Mouse (Mus musculus): ENCODE measurements at regions not wholly inside any gene's neighbourhood (a gene's known extent, or its start where the extent isn't known, plus 50 kb on each side); places are given as distances from the start of the nearest gene placed in this dataset.

DNA sequence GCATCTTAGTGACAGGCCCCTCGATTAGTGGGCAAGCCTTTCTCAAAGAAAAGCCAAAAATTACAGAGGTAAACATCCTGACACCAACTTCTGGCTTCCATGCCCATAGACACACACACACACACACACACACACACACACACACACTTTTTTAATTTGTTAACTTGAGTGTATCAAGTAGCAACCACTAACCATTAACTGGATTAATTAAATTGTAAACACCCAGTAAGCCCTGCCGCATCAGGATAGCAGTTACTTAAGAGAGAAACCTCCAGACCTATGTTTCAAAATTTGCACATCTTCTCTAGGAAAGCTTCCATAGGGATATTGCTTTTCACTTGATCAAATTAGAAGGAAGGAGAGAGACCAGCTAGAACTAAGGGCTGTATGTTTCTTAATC, 2599.4 kb upstream of the Gm7489 start:
- Histone ChIP-seq H3K4me1 (ENCODE audit: control insufficient read depth, insufficient read depth, low read length) (no peaks in the 10 kb centered on the region), H3K4me3 (replicated peaks; ENCODE audit: extremely low read depth, low read depth, low read length) (no peak overlapping the region)
- TF ChIP-seq POLR2A (IDR thresholded peaks at IDR 0.05; ENCODE audit: borderline replicate concordance, extremely low read depth, low read depth, low read length) (no peak), CTCF (IDR thresholded peaks at IDR 0.05; ENCODE audit: insufficient read depth, low read length) (no peak)
- 74% methylated on average over 2 of the region's 2 CpGs for WGBS
- no peak for DNase-seq

GRCm38 (mm10) chr15:51286352-51286751, 2598.4 kb upstream of the Gm7489 start:
- no peak for TF ChIP-seq POLR2A (IDR thresholded peaks at IDR 0.05; ENCODE audit: borderline replicate concordance, extremely low read depth, low read depth, low read length)
- no peak for TF ChIP-seq CTCF (IDR thresholded peaks at IDR 0.05; ENCODE audit: insufficient read depth, low read length)
- 60% methylated on average over 3 of the region's 3 CpGs for WGBS

GRCm38 (mm10) chr15:51288911-51289432, 2595.7 kb upstream of the Gm7489 start:
- no peaks in the 10 kb centered on the region for H3K4me1 ChIP-seq (ENCODE audit: control insufficient read depth, insufficient read depth, low read length)
- H3K4me3 ChIP-seq (replicated peaks; ENCODE audit: extremely low read depth, low read depth, low read length) = no peak overlapping the region
- TF ChIP-seq CTCF (IDR thresholded peaks at IDR 0.05; ENCODE audit: insufficient read depth, low read length) = no peak
- no peak for TF ChIP-seq POLR2A (IDR thresholded peaks at IDR 0.05; ENCODE audit: borderline replicate concordance, extremely low read depth, low read depth, low read length)
- 72% methylated on average over 9 of the region's 9 CpGs for WGBS
- DNase-seq = no peak

More at GRCm38 (mm10) chr15:51286352-51286751, 2598.4 kb upstream of the Gm7489 start:
- H3K4me1 ChIP-seq (ENCODE audit: control insufficient read depth, insufficient read depth, low read length) = no peaks in the 10 kb centered on the region
- no peak overlapping the region for H3K4me3 ChIP-seq (replicated peaks; ENCODE audit: extremely low read depth, low read depth, low read length)
- DNase-seq = no peak

DNA sequence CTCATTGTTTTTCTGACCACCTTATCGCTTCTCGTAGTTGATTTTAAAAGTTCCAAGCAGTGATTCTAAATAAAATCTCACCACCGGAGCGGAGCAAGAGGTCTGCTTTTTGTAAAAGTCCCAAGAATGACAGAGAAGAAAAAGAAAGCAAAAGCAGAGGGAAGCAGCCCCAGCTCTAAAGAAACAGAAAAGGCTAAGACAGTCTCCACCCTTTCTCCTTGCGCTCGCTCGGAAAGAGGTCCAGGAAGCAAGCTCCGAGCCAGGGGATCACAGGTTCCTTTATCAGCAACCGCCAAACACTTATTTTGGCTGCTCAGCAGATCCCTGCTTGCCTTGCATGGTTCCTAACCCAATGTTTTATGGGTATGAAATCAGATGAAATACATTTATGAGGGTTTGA, 2594.8 kb upstream of the Gm7489 start:
- TF ChIP-seq POLR2A (IDR thresholded peaks at IDR 0.05; ENCODE audit: borderline replicate concordance, extremely low read depth, low read depth, low read length) (no peak), CTCF (IDR thresholded peaks at IDR 0.05; ENCODE audit: insufficient read depth, low read length) (no peak)
- no peak for DNase-seq
- no peaks in the 10 kb centered on the region for H3K4me1 ChIP-seq (ENCODE audit: control insufficient read depth, insufficient read depth, low read length)
- no peak overlapping the region for H3K4me3 ChIP-seq (replicated peaks; ENCODE audit: extremely low read depth, low read depth, low read length)
- WGBS = 52% methylated on average over 9 of the region's 9 CpGs

DNA sequence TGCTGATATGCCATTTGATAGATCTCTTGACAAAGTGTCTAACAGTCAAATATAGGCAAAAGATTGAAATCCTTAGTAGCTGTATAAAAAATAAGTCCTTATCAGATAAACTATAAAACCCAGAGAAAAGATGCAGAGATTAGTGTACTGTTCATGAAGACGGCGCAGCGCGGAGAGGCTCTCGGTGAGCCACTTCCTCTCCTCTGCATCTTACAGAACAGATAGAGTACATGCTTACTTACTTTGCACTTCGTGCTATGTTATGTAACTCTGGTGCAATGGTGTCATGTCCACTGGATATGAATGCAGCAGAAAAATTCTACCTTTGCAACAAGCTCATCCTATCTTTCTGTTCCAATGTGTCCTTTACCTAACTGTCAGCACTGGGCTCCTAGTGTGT, 2593.5 kb upstream of the Gm7489 start:
- H3K4me1 ChIP-seq (ENCODE audit: control insufficient read depth, insufficient read depth, low read length) = no peaks in the 10 kb centered on the region
- TF ChIP-seq POLR2A (IDR thresholded peaks at IDR 0.05; ENCODE audit: borderline replicate concordance, extremely low read depth, low read depth, low read length) = no peak
- TF ChIP-seq CTCF (IDR thresholded peaks at IDR 0.05; ENCODE audit: insufficient read depth, low read length) = no peak
- no peak for DNase-seq
- 92% methylated on average over 6 of the region's 6 CpGs for WGBS
- H3K4me3 ChIP-seq (replicated peaks; ENCODE audit: extremely low read depth, low read depth, low read length) = no peak overlapping the region

DNA sequence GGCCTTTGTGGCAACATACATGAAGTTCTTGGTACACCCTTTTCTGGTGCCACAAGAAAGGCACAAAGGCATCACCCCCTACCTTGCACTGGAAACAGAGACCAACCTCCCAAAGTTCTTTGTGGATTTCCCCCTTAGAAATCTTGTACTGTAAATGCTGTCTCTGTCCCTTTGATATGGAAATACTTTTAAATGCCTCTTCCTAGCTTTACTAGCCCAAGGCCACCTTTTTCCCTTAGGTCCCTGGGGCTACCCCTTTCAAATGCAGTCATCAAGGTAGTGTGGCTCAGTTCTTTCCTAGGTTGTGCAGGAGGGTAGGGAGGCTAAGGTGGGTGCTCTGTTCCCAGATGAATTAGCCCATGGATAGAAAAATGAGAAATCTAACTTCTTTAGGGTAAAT, 2587.9 kb upstream of the Gm7489 start:
- H3K4me3 ChIP-seq (replicated peaks; ENCODE audit: extremely low read depth, low read depth, low read length) = no peak overlapping the region
- TF ChIP-seq CTCF (IDR thresholded peaks at IDR 0.05; ENCODE audit: insufficient read depth, low read length) (no peak), POLR2A (IDR thresholded peaks at IDR 0.05; ENCODE audit: borderline replicate concordance, extremely low read depth, low read depth, low read length) (no peak)
- no peak for DNase-seq
- no peaks in the 10 kb centered on the region for H3K4me1 ChIP-seq (ENCODE audit: control insufficient read depth, insufficient read depth, low read length)

- no peaks in the 10 kb centered on the region for H3K4me1 ChIP-seq (ENCODE audit: control insufficient read depth, insufficient read depth, low read length)
- WGBS = 70% methylated on average over 1 of the region's 1 CpGs
- DNase-seq = no peak
Measured at GRCm38 (mm10) chr15:51318072-51318471, 2566.6 kb upstream of the Gm7489 start.

GRCm38 (mm10) chr15:51318760-51319159, 2565.9 kb upstream of the Gm7489 start:
- Histone ChIP-seq H3K4me3 (replicated peaks; ENCODE audit: extremely low read depth, low read depth, low read length) (no peak overlapping the region), H3K4me1 (ENCODE audit: control insufficient read depth, insufficient read depth, low read length) (no peaks in the 10 kb centered on the region)
- no peak for TF ChIP-seq CTCF (IDR thresholded peaks at IDR 0.05; ENCODE audit: insufficient read depth, low read length)
- no peak for TF ChIP-seq POLR2A (IDR thresholded peaks at IDR 0.05; ENCODE audit: borderline replicate concordance, extremely low read depth, low read depth, low read length)
- DNase-seq = no peak
- 63% methylated on average over 2 of the region's 2 CpGs for WGBS

More at GRCm38 (mm10) chr15:51318072-51318471, 2566.6 kb upstream of the Gm7489 start:
- TF ChIP-seq POLR2A (IDR thresholded peaks at IDR 0.05; ENCODE audit: borderline replicate concordance, extremely low read depth, low read depth, low read length) = no peak
- no peak for TF ChIP-seq CTCF (IDR thresholded peaks at IDR 0.05; ENCODE audit: insufficient read depth, low read length)
- H3K4me3 ChIP-seq (replicated peaks; ENCODE audit: extremely low read depth, low read depth, low read length) = no peak overlapping the region

DNA sequence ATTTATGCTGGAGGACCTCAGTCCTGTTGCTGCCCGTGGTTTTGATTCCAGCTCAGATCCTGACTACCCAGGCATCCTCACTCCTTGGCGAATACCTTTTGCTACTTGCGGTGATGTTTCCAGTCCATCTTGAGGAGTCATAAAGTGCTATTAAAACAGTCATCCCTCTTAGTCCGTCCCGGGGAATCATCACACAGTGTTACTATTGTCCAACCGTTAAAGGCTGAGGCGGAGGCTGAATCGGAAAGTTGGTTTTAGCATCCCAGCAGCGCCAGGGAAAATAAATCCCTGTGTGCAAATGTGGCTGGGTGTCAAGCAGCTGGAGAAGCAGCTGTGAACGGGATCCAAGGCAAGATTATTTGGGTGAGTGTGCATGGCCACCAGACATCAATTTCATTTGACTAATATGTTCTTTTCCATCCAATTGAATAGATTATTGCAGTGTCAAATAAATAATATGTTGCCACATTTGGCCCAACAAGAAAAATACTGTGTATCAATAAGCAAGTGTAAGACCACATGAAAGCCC, 2564.3 kb upstream of the Gm7489 start:
- Histone ChIP-seq H3K4me1 (ENCODE audit: control insufficient read depth, insufficient read depth, low read length) (no peaks in the 10 kb centered on the region), H3K4me3 (replicated peaks; ENCODE audit: extremely low read depth, low read depth, low read length) (no peak overlapping the region)
- no peak for DNase-seq
- TF ChIP-seq CTCF (IDR thresholded peaks at IDR 0.05; ENCODE audit: insufficient read depth, low read length) = no peak
- no peak for TF ChIP-seq POLR2A (IDR thresholded peaks at IDR 0.05; ENCODE audit: borderline replicate concordance, extremely low read depth, low read depth, low read length)
- 68% methylated on average over 10 of the region's 10 CpGs for WGBS

DNA sequence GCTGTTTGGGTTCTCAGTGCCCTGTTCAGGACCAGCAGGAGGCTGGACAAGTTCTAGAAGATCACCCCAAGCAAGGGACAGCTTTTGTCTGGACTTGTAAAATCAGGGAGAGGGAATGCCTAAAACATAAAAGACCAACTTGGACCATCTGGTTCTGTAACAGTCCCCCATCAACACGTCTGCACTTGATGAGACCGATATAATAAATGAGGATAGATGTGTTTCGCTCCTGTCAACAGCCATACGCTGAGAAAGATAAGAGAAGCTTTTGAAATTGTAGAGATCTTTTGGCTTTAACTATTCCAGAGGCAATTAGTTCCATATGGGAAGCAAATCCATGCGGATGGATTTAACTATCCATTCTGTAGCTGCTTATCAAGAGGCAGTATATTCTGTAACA, 2561.4 kb upstream of the Gm7489 start:
- no peak for DNase-seq
- Histone ChIP-seq H3K4me1 (ENCODE audit: control insufficient read depth, insufficient read depth, low read length) (no peaks in the 10 kb centered on the region), H3K4me3 (replicated peaks; ENCODE audit: extremely low read depth, low read depth, low read length) (no peak overlapping the region)
- WGBS = 67% methylated on average over 5 of the region's 5 CpGs
- no peak for TF ChIP-seq CTCF (IDR thresholded peaks at IDR 0.05; ENCODE audit: insufficient read depth, low read length)
- TF ChIP-seq POLR2A (IDR thresholded peaks at IDR 0.05; ENCODE audit: borderline replicate concordance, extremely low read depth, low read depth, low read length) = no peak

All from lung, adult 2 months (tissue).